Mouse (Mus musculus) embryo, embryonic 9.5 days (tissue): ENCODE measurements at regions not wholly inside any gene's neighbourhood (a gene's known extent, or its start where the extent isn't known, plus 50 kb on each side); places are given as distances from the start of the nearest gene placed in this dataset.
A peak's percentile ranks its signal among the peaks of the same experiment; 100 is the strongest.

Experiments used
- DNase-seq: peaks from one replicate; pipeline ENCODE4 v3.0.0-alpha.2; 2017; ENCODE audit errors: extremely low spot score

DNA sequence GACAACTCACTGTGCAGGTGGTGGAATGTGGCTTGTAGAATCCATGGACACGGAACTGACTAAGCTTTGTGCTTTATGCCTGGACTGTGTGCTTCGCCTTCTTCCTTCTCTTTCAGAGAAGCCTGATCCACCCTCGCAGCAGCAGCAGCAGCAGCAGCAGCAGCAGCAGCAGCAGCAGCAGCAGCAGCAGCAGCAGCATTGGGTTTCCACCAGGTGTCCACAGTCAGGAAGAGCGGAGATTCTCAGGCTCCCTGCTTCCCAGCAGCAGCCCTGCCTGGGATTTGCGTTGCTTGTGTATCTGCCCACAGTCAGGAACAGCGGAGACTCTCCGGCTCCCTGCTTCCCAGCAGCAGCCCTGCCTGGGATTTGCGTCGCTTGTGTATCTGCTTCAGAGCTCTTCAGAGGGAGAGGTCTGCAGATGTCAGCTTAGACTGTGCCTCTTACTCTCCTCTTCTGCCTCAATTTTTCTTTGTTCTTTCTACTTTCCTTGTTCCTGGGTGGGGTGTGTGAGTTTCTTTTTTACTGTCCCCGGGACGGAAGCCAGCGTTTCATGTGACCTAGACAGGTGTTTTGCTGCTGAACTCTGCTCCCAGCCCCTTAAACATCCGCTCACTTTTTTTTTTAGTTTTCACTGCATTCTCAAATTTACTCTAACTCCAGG is 168.1 kb upstream of the Olig3 start:
- DNase-seq = peak; percentile 19

DNA sequence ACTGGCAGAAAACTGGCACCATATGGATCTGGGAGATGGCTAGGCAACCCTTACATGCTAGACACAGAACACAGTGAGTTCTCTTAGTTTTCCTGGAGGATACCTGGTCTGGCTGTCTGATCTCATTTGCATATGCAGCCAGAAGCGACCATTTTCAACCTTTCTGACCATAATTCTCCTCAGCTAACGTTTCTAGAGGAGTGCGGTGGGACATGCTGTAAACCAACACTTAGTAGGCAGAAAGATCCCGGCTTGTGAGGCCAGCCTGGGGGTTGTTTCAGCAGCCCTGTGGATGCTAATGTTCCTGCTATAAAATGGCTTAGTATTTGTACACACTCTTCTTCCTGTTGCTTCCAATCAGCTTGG is 168.6 kb upstream of the Olig3 start:
- DNase-seq = no peak

DNA sequence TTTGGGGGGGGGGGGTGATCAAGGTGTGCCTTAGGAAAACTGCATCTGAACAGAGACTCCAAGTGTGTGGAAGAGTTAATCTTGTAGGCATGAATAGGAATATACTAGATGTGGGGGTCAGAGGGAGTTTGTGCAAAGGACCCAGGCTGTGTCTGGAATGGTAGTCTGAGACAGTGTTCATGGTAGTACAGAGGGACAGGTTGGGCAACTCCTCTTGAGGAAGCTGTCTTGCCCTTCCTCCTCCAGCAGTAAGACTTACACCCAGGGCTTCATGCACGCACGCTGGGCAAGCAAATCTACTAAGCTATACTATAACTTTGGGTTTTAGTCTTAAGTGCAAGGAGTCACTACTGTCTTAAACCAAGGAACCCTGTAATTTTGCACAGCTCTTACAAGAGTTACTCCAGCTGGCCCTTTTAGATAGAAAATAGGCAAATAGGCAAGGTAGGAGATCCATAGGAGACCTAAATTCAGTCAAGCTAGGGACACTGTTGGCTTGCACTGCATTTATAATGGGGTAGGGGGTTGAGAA is 169.2 kb upstream of the Olig3 start:
- DNase-seq = no peak

DNA sequence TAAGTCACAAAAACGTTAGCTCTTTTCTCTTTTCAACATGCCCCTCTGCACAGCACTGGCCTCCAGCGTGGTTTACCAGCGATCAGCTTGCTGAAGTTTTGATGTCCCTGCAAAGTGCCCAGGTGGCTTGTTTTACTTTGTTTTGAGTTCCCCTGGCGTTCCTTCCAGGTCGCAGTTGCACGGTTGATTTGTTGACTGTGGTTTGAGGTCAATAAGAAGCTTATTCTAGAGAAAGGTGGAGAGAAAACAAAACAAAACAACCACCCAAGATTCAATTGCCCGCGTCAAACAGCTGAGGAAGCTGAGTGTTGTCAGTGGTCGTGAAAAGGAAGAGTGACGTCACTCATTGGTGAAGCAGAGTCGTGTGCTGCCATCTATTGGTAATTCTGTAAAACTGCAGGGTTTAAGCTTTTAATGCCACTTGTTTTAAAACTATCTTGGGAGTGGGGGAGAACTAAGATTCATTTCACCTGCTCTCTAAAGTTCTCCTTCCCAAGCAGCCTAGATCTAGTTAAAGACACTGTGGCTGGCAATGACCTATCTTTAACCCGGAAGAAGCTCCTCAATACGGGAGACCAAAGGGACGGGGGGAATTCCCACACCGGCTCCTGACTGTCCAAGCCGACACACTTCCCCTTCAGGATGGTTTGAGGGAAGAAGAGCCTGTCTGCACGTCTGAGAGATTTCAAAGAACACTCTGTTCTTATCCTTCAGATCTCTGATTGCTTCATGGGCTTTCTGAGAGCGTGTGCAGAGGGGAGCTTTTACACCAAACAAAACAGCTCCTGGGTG is 170.3 kb upstream of the Olig3 start:
- DNase-seq = peak; percentile 57

DNA sequence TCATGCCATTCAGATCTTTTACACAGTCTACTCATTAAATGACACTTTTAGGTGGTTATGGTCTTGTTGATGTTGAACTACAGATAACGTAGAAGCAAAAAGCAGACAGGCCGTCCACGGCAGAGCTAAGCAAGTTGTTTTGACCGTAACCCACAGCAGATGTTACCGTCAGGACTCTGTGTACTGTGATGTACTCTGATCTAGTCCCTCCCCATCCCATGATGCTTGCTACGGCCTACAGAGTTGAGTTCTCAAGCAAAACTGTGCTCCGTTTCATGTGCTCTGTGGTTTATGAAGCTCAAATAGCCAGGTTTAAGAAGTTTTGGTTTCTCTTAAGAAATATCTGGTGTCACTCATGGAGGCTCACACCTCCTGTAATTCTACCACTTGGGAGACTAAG is 169.4 kb upstream of the Tnfaip3 start:
- no peak for DNase-seq

DNA sequence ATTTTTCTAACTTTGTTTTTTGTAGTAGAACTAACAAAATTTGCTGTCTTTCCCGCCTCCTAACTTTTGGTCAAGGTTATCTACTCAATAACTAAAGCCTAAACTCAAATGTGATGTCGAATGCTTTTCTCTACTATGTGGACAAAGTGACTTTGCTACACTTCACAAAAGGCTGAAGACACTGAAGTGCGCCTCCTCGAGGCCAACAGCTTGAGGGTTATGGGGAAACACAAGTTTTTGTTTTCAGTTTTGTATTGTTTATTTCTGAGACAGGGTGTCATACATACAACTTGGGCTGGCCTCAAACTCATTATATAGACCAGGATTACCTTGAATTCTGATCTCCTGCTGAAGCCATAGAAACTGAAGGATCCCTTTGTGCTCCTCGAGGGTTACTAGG is 162.4 kb upstream of the Tnfaip3 start:
- DNase-seq = no peak

DNA sequence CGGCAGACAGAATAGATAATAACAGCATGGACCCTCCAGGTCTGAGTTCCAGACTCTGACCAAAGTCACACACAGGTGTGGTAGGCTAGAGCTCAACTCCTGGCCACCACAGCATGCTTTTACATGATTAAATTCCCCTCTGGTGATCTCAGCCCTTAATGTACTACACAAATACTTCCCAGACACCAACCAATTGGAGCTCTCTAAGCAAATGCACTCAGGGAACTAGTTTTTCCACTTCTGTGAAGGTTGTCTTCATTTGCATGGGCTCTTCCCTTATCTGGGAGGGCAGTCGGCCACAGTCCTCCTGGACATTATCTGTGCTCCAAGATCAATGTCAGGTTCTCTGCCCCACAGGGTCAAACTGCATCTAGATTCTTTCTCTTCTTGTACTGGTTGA is 162.0 kb upstream of the Tnfaip3 start:
- DNase-seq = no peak

DNA sequence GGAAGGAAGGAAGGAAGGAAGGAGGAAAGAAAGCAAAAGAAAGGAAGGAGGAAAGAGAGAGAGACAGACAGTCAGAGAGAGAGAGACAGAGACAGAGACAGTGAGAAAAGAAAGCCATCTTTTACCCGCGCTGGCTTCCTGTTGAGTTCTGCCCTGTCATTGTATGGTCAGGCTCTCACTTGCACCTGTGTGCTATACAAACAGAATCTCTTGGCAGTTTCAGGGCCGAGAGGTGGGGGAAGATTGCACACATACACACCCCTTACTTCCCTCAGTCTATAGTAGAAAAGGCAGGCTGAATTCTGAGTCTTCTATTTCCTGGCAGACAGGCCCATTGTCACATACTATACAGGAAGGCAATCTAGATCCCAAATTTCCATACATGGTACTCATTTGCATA is 160.8 kb upstream of the Tnfaip3 start:
- DNase-seq = no peak

DNA sequence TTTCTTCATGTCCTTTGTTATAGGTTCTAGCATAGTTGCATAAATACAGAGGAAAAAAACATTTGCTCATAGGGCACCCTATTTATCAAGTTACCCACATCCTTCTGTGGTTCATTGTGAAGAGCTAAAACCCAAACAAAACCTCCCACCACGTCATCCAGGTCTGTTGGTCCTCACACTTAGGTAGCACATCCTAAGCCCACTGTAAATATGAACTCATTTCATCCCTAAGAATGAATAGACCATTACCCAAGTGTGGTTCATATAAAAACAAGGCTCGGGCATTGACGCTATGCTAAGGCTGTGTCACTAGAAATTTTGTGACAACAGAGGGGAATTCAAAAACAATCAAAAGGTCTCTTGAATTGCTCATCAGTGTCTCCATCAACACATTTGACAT is 156.4 kb upstream of the Tnfaip3 start:
- DNase-seq = no peak

DNA sequence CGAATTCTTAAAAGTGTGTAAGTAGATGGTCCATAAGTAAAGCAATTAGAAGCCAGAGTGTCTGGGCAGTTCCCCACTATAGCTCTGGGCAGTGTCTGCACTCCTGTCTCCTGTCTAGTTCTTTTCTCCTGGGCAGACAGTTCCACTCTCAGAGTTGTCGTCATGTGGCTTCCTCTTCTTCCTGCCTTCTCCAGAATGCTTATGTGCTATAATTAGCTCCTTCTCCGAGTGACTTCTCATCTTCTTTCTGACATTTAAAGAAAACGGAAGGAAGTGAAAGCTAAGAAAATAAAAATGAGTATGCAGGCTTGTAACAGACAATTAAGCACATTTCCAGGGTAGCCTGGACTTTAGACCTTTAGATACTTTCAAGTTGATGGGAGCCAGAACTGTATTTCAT is 155.1 kb upstream of the Tnfaip3 start:
- DNase-seq = no peak

DNA sequence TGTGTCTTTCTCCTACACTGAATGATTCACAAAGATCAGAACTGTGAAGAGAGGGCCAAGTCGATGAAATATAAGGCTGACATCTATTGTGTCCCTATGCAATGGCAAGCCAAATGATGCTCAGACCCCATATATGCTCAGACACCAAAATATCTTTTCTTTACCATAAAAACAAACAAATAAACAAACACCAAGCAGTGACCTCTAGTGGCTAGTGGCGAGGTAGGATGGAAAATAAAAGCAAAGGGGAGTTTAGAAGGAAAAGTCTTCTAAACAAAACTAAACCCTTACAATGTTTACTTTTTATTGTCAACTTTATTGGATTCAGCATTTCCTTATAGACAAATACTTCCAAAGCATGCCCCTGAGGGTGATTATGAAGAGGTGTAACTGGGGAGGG is 153.8 kb upstream of the Tnfaip3 start:
- no peak for DNase-seq

DNA sequence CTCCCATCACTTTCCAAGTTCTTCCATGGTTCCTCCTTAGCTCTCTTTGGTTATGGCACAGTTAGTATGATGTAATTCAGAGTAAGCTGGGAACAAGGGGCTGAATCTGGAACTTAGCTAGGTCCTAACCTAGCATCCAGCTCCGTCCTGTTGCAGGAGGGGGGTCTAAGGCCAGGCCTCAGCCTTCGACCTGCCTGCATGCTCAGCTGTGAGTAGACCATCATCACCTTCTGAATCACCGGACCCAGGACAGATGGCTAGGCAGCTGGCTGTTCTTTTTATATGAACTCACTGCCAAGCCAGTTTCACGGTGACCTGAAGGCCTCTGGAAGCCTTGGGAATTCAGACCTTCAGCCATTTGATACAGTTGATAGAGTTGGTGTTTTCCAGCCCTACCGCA is 152.9 kb upstream of the Tnfaip3 start:
- DNase-seq = no peak

DNA sequence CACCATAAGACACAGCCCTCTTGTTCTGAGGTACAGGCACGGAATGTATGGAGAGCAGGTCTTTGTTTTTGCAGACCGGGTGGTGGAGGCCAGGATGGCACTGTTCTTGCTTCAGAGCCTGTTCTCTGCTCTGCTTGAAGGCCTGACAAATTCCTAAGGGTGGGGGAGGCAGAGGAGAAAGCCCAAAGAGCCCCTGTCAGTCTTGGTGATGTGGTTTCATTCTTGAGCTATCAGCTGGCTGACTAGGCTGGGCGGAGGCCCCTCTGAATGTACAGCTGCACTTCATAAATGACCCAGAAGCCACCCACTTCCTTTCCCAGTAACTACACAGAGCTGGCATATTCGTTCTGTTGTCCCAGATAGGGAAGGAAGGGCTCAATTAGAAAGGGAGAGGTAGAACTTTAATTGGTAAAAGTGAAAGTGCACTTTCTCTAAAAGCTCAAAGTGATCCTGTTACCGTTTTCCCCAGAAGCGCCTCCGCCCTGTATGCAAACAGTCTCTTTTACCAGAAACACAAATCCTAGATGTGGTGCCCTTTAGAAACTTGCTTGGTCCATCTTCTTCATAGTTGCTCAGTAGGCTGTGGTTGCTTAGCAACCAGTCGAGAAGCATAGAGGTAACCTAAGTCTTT is 152.3 kb upstream of the Tnfaip3 start:
- peak; percentile 32 for DNase-seq

DNA sequence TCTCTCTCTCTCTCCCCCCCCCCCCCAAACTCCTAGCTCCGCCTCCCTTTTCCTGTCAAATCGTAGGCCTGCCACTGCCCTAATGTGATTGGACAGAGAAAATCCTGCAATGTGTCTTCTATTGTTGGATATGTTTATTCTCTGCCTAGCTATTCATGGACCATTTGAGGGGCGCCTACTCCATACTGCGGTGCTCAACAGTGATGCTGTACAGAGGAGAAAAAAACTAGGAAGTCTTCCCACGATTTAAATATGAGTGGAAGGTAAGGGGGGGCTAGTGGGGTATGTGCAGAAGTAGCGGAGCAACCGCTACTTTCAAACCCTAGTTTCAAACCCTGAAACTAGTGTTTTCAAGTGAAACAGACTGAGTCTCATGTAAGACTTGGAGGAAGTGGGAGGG is 151.6 kb upstream of the Tnfaip3 start:
- no peak for DNase-seq

DNA sequence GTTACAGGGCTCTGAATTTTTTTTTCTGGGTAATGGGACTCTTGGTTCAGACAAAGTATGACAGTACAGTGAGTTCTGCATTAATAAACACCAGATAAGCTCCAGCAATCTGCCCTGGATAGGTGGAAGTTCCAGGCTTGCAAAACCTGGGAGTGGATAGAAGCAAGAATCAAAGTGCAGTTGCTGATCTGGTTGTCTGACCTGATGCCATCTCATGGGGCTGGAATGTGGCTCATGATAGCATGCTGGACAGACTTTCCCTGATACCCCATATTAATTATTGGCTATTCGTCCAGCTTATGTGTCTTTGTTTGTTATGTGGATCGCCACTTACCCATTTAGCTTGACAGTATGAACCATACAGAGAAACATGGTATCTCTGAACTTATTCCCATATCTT is 146.6 kb upstream of the Tnfaip3 start:
- DNase-seq = no peak

DNA sequence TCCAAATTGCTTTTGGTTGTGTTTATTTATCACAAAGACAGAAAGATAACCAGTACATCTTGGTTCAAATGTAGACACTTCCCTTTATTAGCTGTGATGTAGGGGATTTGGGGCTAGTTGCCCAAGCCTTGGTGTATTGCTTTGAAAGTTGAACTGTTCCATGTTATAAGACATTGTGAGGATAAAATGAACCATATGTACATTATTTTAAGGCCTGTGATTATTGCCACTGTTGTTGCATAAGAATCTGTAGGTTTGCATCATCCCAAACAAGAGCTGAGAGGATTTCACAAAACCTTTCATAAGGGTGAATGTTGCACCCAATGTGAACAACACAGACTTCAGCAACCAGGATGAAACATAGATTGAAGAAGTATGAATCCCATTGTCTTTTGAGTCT is 145.7 kb upstream of the Tnfaip3 start:
- DNase-seq = no peak

DNA sequence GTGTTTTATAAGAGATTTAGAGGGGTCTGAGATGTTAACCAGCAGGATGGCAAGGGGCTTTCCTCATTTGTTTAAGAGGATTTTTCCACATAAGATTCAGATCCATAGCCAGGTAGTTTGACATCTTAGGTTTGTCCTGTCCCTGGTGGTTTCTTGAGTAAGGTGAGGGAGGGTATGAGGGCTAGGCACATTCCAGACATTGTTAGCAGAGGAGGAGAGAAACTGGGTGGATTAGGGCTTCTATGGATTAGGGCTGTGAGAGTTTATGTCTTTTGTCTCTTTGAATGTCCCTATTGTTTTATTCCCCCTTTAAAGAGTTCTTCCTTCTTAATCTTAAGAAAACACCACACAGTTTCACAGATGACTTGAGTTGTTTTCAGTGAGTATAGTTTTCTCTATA is 138.6 kb upstream of the Tnfaip3 start:
- DNase-seq = no peak

DNA sequence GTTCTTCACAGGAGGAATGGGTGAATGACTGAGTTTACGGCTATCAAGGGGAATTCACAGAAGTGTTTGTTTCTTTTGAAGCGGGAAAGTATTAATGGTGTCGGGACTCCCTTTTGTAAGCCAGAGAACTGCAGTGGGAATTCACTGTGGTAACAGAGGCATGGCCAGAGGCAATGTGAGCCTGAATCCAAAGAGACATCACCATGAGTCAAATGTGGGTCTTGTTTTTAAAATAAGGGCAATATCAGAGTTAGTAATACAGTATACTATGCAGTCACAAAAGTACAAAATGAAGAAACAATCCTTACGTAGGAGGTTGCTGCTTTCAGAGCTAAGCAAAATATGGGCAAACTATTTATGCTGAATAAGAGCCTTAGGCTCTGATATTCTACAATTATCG is 137.3 kb upstream of the Tnfaip3 start:
- no peak for DNase-seq

DNA sequence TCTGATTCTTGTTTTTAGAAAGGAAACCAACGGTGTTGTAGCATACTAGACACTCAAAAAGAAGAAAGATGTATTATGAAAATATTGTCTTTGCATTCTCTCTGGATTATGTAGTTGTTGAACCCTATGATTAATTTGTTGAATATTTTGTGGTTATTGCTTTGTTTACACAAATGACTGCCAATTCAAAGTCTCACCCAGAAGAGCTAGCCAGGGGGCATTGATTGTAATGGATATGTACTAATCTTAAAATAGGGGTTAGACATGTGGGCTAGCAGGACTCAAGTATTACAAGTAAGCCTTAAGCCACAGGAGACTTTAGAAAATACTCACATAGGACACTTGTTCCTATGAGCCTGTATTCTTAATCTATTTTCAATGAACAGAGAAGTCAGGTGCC is 135.3 kb upstream of the Tnfaip3 start:
- DNase-seq = no peak

DNA sequence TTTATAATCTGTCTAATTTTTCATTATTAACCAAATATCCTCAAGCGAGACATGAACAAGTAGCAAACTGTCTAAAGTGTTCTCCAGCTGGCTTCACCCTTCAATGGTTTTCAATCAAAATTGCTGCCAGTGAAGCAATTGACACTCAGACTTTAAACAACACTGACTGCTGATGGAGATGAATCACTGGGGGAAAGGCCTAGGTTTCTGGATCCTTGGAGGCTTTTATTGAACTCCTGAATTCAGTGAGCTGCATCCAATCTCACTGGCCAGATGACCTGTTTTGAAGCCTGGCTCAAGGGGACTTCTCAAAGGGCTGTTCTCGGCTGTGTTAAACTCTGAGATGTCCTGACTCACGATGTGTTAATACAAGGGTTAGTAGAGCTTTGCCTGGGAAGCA is 134.5 kb upstream of the Tnfaip3 start:
- no peak for DNase-seq

DNA sequence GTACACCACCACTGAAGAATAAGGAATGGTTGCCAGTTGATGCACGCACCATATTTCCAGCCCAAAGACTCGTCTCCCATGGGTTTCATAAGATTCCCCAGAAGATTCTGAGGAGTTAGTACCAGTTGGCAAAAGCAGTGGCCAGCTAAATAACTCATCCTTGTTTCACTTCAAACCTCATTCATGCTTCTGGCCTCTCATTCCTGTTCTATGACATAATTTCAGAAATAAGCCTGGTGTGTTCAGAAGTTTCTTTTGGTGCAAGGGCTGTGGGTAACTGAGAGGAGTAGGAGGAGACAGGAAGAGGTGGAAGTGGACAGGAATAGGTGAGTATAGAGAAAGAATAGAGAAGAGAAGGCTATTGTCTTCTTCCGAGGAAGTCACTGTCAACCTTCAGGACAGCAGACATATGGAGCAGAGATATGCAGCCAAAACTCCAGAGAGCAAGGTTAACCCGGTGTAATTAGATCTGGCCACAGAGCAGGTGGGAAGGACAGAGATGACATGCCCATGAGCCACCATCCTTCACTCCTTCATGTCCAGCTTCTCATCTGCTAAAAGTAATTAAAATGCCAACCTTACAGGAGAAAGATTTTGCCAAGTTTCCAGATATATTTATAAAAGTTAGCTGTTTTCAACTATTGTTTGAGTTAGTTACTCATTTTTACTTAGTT is 133.9 kb upstream of the Tnfaip3 start:
- no peak for DNase-seq

DNA sequence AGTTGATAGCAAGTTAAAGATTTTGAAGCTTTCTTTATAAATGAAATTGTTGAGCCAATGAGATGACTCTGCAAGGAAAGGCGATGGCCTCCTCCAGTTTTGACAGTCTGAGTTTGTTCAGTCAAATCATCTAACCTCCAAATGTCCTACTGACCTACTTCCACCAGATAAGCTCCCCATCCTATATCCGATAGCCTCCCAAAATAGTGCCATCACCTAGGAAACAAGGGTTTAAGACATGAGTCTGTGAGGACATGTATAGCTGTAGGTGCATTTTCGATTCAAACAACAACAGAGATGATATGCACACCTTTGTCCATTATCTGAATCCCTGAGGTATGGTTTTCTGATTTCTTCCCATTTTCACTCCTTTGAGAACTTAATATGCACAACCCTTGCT is 126.0 kb upstream of the Tnfaip3 start:
- DNase-seq = no peak

DNA sequence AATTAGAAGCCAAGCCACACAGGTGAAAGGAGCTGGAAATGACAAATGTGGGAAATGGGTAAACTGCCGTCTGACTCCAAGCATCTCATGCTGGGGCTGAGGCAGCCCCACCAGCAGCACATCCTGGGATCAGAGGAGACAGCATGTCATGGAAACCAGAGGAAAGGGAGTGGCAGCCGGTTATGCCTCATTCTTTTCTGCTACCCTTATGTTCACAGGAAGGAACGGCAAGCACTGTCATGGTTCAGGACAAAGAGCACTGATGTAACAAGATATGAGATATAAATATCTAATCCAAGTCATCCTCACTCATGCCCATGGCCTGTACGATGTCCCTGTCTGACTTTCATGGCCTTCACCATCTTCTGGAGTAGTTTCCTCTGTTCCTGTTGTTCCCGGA is 125.2 kb upstream of the Tnfaip3 start:
- DNase-seq = no peak
